ENCODE assay signal across 15 mouse cellular contexts in genomic region chr5:132168805-132169204, GRCm38 (mm10).
"Had no signal": no experiment of that assay in that cellular context is flagged by ENCODE, and none has a peak within 500 bp of the region (broad histone marks: within the 10 kb centered on the region; RNA-seq: fewer than 3 reads in every experiment).

No protein-coding gene starts in this region.

- H3K27me3 ChIP-seq: lung, embryonic 15.5 days; megakaryocyte, embryonic 14.5 days; midbrain, embryonic 13.5 days; midbrain, embryonic 15.5 days; neural tube, embryonic 12.5 days; stomach, embryonic 15.5 days had no signal

- H3K27ac ChIP-seq: lung, embryonic 15.5 days; macrophage; midbrain, embryonic 13.5 days; midbrain, embryonic 15.5 days; neural tube, embryonic 12.5 days; stomach, embryonic 15.5 days; stomach, postnatal 0 days had no signal

- H3K9me3 ChIP-seq: lung, embryonic 15.5 days; megakaryocyte, embryonic 14.5 days; midbrain, embryonic 13.5 days; midbrain, embryonic 15.5 days; neural tube, embryonic 12.5 days; stomach, embryonic 15.5 days had no signal

- H3K4me1 ChIP-seq: megakaryocyte, embryonic 14.5 days; stomach, embryonic 15.5 days had no signal

- DNase-seq: lung, adult 2 months; lung, postnatal 14 days; lung, postnatal 36 days; right cerebral cortex, postnatal 14 days; thymus, adult 18-20 months; thymus, postnatal 14 days; thymus, postnatal 36 days had no signal

- H3K4me3 ChIP-seq: lung, embryonic 15.5 days; megakaryocyte, embryonic 14.5 days; midbrain, embryonic 13.5 days; midbrain, embryonic 15.5 days; neural tube, embryonic 12.5 days; stomach, embryonic 15.5 days had no signal

- H3K36me3 ChIP-seq: lung, embryonic 15.5 days; midbrain, embryonic 13.5 days; midbrain, embryonic 15.5 days; neural tube, embryonic 12.5 days; stomach, embryonic 15.5 days had no signal
